Mouse (Mus musculus): Measurements from ENCODE around the gene Mllt6. TPM values are rescaled to one million over a fixed set of nuclear protein-coding genes. Genes with fewer than 3 reads are reported as not detected.
"Not testable (repeated sequence)": the region's sequence is repeated elsewhere in the genome, so short reads cannot be mapped to it uniquely, and the experiment has no call there.

Gene Mllt6
- polyA plus RNA-seq, 1 experiment from 2014 or later = 5.0 TPM

GRCm38 (mm10) chr11:97641668-97642067 is 21.5 kb upstream of the Mllt6 start:
- Histone ChIP-seq H3K4me3 (replicated peaks; ENCODE audit: low read length) (no peak overlapping the region), H3K9me3 (ENCODE audit: control insufficient read depth, low read length) (no peaks in the 10 kb centered on the region), H3K27me3 (ENCODE audit: control insufficient read depth, insufficient read depth, low read length) (no peaks in the 10 kb centered on the region), H3K27ac (no peak overlapping the region), H3K9ac (no peak overlapping the region), H3K4me2 (replicated peaks) (no peak overlapping the region), H3K36me3 (replicated peaks; ENCODE audit: control insufficient read depth, insufficient read depth) (no peaks in the 10 kb centered on the region), H3K4me1 (replicated peaks; ENCODE audit: control insufficient read depth, insufficient read depth, low read length) (no peaks in the 10 kb centered on the region)
- DNase-seq (ENCODE audit: low spot score) = no peak
- 64% methylated on average over 8 of the region's 8 CpGs for WGBS
- no peak for ATAC-seq (ENCODE audit: low FRiP score)

DNA sequence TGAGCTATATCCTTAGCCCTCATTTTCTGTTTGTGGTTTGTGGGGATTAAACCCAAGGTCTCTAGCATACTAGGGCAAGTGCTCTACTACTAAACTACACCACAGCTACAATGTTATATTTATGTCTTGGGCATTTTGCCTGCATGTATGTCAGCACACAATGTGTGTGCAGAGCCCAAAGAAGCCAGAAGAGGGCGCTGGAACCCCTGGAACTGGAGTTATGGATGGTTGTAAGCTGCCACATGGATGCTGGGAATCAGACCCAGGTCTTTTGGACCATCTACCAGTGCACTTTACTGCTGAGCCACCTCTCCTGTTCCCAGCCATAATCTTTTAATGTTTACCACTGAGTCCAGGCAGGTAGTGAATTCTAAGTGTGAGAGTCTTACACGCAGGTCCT is 20.5 kb upstream of the Mllt6 start:
- DNase-seq (ENCODE audit: low spot score) (no peak), ATAC-seq (ENCODE audit: low FRiP score) (no peak)
- Histone ChIP-seq H3K9ac (no peak overlapping the region), H3K9me3 (ENCODE audit: control insufficient read depth, low read length) (no peaks in the 10 kb centered on the region), H3K4me2 (replicated peaks) (no peak overlapping the region), H3K4me1 (replicated peaks; ENCODE audit: control insufficient read depth, insufficient read depth, low read length) (no peaks in the 10 kb centered on the region), H3K27me3 (ENCODE audit: control insufficient read depth, insufficient read depth, low read length) (no peaks in the 10 kb centered on the region), H3K27ac (no peak overlapping the region), H3K4me3 (replicated peaks; ENCODE audit: low read length) (no peak overlapping the region), H3K36me3 (replicated peaks; ENCODE audit: control insufficient read depth, insufficient read depth) (no peaks in the 10 kb centered on the region)
- 47% methylated on average over 2 of the region's 2 CpGs for WGBS

DNA sequence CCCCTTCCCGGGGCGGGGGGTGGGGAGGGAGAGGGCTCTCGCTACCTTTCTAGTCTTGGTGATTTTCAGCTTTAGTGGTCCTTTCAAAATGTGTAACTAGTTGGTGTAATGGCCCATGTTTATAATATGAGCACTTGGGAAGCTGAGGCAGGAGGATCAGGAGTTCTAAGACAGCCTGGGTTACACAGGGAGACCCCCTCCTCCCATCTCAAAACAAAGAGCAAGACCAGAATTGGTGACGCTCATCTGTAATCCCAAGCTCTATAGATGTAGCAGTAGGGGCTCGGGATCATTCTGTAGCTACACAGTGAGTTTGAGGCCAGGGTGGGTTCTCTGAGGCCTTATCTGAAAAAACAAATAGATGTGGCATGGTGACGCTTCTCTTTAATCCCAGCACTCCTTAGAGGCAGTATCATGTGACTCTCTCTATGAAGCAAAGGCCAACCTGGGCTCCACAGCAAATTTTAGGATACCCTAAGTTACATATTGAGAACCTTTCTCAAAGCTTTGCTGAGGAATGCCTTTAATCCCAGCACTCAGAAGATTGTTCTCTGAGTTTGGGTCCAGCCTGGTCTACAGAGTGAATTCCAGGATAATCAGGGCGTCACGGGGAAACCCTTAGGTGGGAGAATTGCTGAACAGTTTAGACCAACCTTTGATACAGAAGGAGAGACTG is 19.7 kb upstream of the Mllt6 start:
- Histone ChIP-seq H3K4me3 (replicated peaks; ENCODE audit: low read length) (no peak overlapping the region), H3K4me2 (replicated peaks) (no peak overlapping the region), H3K36me3 (replicated peaks; ENCODE audit: control insufficient read depth, insufficient read depth) (no peaks in the 10 kb centered on the region), H3K9ac (no peak overlapping the region), H3K9me3 (ENCODE audit: control insufficient read depth, low read length) (no peaks in the 10 kb centered on the region), H3K4me1 (replicated peaks; ENCODE audit: control insufficient read depth, insufficient read depth, low read length) (no peaks in the 10 kb centered on the region), H3K27ac (no peak overlapping the region), H3K27me3 (ENCODE audit: control insufficient read depth, insufficient read depth, low read length) (no peaks in the 10 kb centered on the region)
- WGBS = 84% methylated on average over 8 of the region's 8 CpGs
- DNase-seq (ENCODE audit: low spot score) = no peak
- no peak for ATAC-seq (ENCODE audit: low FRiP score)

DNA sequence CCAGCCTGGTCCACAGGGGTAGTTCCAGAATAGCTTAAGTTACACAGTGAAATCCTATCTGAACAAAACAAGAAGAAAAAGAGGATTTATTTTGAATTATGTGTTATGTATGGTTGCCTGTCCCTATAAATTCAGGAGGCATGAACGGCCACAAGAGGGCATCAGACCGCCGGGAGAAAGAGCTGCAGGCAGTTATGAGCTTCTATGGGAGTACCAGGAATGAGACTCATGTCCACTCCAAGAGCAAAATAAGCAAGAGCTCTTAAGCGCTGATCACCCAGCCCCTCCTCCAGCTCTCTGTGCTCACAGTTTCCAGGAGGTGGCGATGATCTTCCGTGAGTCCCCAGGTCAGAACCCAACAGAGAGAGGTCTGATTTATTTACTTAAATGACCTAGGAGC is 18.4 kb upstream of the Mllt6 start:
- H3K27ac ChIP-seq = no peak overlapping the region
- ATAC-seq (ENCODE audit: low FRiP score) = no peak
- WGBS = 3% methylated on average over 6 of the region's 6 CpGs

GRCm38 (mm10) chr11:97648541-97648940 is 14.7 kb upstream of the Mllt6 start:
- WGBS = 75% methylated on average over 3 of the region's 4 CpGs
- not testable (repeated sequence) for DNase-seq (ENCODE audit: low spot score); H3K9me3 ChIP-seq (ENCODE audit: control insufficient read depth, low read length); H3K4me2 ChIP-seq (replicated peaks); H3K27me3 ChIP-seq (ENCODE audit: control insufficient read depth, insufficient read depth, low read length); H3K36me3 ChIP-seq (replicated peaks; ENCODE audit: control insufficient read depth, insufficient read depth); H3K27ac ChIP-seq; ATAC-seq (ENCODE audit: low FRiP score); H3K4me3 ChIP-seq (replicated peaks; ENCODE audit: low read length); H3K4me1 ChIP-seq (replicated peaks; ENCODE audit: control insufficient read depth, insufficient read depth, low read length); H3K9ac ChIP-seq

More for the DNA sequence above, 18.4 kb upstream of the Mllt6 start:
- Histone ChIP-seq H3K4me3 (replicated peaks; ENCODE audit: low read length) (no peak overlapping the region), H3K27me3 (ENCODE audit: control insufficient read depth, insufficient read depth, low read length) (no peaks in the 10 kb centered on the region), H3K9me3 (ENCODE audit: control insufficient read depth, low read length) (no peaks in the 10 kb centered on the region), H3K4me2 (replicated peaks) (no peak overlapping the region), H3K36me3 (replicated peaks; ENCODE audit: control insufficient read depth, insufficient read depth) (no peaks in the 10 kb centered on the region), H3K9ac (no peak overlapping the region), H3K4me1 (replicated peaks; ENCODE audit: control insufficient read depth, insufficient read depth, low read length) (no peaks in the 10 kb centered on the region)
- DNase-seq (ENCODE audit: low spot score) = peak; percentile 62

- no peak overlapping the region for H3K9ac ChIP-seq
- H3K36me3 ChIP-seq (replicated peaks; ENCODE audit: control insufficient read depth, insufficient read depth) = no peaks in the 10 kb centered on the region
- H3K4me2 ChIP-seq (replicated peaks) = no peak overlapping the region
- H3K27me3 ChIP-seq (ENCODE audit: control insufficient read depth, insufficient read depth, low read length) = no peaks in the 10 kb centered on the region
- no peak overlapping the region for H3K4me3 ChIP-seq (replicated peaks; ENCODE audit: low read length)
- 60% methylated on average over 5 of the region's 5 CpGs for WGBS
- H3K9me3 ChIP-seq (ENCODE audit: control insufficient read depth, low read length) = no peaks in the 10 kb centered on the region
- DNase-seq (ENCODE audit: low spot score) = no peak
- H3K4me1 ChIP-seq (replicated peaks; ENCODE audit: control insufficient read depth, insufficient read depth, low read length) = no peaks in the 10 kb centered on the region
- no peak for ATAC-seq (ENCODE audit: low FRiP score)
- H3K27ac ChIP-seq = no peak overlapping the region
Observed at GRCm38 (mm10) chr11:97650341-97650740, 12.9 kb upstream of the Mllt6 start.

DNA sequence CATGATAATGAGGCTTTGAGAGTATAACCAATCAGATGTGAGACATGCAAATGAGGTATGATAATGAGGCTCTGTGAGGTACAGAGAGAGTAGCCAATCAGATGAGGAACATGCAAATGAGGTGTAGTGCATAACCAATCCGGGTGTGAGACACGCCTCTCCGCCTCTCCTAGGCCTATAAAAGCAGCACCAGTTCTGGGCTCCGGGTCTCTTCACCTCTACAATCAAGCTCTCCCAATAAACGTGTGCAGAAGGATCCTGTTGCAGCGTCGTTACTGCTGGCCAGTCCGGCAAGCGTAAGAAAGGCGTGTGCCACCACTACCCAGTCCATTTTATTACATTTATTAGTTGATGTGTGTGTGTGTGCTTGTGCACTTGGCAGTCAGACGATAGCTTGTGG is 9.8 kb upstream of the Mllt6 start:
- WGBS = 93% methylated on average over 11 of the region's 11 CpGs
- H3K9me3 ChIP-seq (ENCODE audit: control insufficient read depth, low read length); DNase-seq (ENCODE audit: low spot score); H3K9ac ChIP-seq; H3K27me3 ChIP-seq (ENCODE audit: control insufficient read depth, insufficient read depth, low read length); H3K27ac ChIP-seq; ATAC-seq (ENCODE audit: low FRiP score); H3K4me2 ChIP-seq (replicated peaks); H3K4me3 ChIP-seq (replicated peaks; ENCODE audit: low read length); H3K4me1 ChIP-seq (replicated peaks; ENCODE audit: control insufficient read depth, insufficient read depth, low read length); H3K36me3 ChIP-seq (replicated peaks; ENCODE audit: control insufficient read depth, insufficient read depth): not testable (repeated sequence)

- 92% methylated on average over 2 of the region's 2 CpGs for WGBS
Observed at GRCm38 (mm10) chr11:97654210-97654609, 9.0 kb upstream of the Mllt6 start.

DNA sequence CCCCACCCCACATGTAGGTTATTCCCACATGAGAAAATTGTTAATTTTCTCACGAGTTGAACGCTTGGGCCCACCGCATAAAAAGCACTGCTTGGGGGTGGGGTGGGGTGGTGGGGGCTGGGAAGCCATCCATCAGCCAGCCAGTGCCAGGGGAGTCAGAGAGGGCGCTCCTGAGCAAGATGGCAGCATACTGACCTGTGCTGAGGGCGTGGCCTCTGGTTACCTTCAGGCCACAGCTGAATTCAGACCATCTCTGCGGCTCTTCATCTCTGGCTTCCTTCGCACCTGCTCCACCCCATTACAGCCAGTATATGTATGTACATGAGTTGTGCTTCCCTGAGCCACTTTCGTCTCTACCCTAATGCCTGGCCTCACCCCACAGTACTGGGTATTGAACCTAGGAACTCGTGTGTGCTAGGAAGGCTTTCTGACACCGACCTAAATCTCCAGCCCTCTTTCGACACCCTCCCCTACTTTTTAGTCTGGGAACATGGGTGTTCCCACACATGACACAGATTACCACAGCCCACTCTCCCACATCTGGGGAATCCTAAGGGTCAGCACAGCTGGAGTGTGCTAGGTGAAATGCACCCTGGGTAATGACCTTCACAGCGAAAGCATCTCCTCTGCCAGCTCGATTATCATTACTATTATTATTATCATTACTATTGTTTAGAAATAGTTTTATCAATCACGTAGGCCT is 6.8 kb upstream of the Mllt6 start:
- Histone ChIP-seq H3K9ac (no peak overlapping the region), H3K27ac (no peak overlapping the region), H3K36me3 (replicated peaks; ENCODE audit: control insufficient read depth, insufficient read depth) (no peaks in the 10 kb centered on the region), H3K4me2 (replicated peaks) (no peak overlapping the region), H3K27me3 (ENCODE audit: control insufficient read depth, insufficient read depth, low read length) (peaks cover 8% of the 10 kb centered on the region), H3K4me3 (replicated peaks; ENCODE audit: low read length) (no peak overlapping the region), H3K9me3 (ENCODE audit: control insufficient read depth, low read length) (no peaks in the 10 kb centered on the region), H3K4me1 (replicated peaks; ENCODE audit: control insufficient read depth, insufficient read depth, low read length) (peaks cover 8% of the 10 kb centered on the region)
- no peak for ATAC-seq (ENCODE audit: low FRiP score)
- WGBS = 70% methylated on average over 14 of the region's 14 CpGs
- DNase-seq (ENCODE audit: low spot score) = no peak

More at GRCm38 (mm10) chr11:97654210-97654609, 9.0 kb upstream of the Mllt6 start:
- ATAC-seq (ENCODE audit: low FRiP score) (no peak), DNase-seq (ENCODE audit: low spot score) (no peak)
- no peak overlapping the region for H3K27ac ChIP-seq
- no peaks in the 10 kb centered on the region for H3K36me3 ChIP-seq (replicated peaks; ENCODE audit: control insufficient read depth, insufficient read depth)
- H3K4me2 ChIP-seq (replicated peaks) = no peak overlapping the region
- no peak overlapping the region for H3K9ac ChIP-seq
- no peak overlapping the region for H3K4me3 ChIP-seq (replicated peaks; ENCODE audit: low read length)
- H3K9me3 ChIP-seq (ENCODE audit: control insufficient read depth, low read length) = no peaks in the 10 kb centered on the region
- H3K4me1 ChIP-seq (replicated peaks; ENCODE audit: control insufficient read depth, insufficient read depth, low read length) = no peaks in the 10 kb centered on the region
- H3K27me3 ChIP-seq (ENCODE audit: control insufficient read depth, insufficient read depth, low read length) = no peaks in the 10 kb centered on the region

All from hindbrain, embryonic 14.5 days (tissue).